Mouse (Mus musculus) heart, adult 2 months (tissue): ENCODE measurements at regions not wholly inside any gene's neighbourhood (a gene's known extent, or its start where the extent isn't known, plus 50 kb on each side); places are given as distances from the start of the nearest gene placed in this dataset.
A peak's percentile ranks its signal among the peaks of the same experiment; 100 is the strongest.

Experiments used
- DNase-seq, 2 experiments: peaks; one replicate each; pipeline ENCODE4 v3.0.0; 2021
- H3K27ac ChIP-seq: fragments of 200-600 bp; 2 replicates; pipeline ENCODE4 v1.8.1; 2022
- H3K27me3 ChIP-seq: fragments of 200-500 bp; 2 replicates; pipeline ENCODE4 v1.6.1; 2012; ENCODE audit warnings: mild to moderate bottlenecking, low read length, inconsistent platforms, mixed read lengths; ENCODE audit not compliant: control insufficient read depth, insufficient read depth
- H3K36me3 ChIP-seq: fragments of 200-500 bp; 2 replicates; pipeline ENCODE4 v1.6.1; 2012; ENCODE audit warnings: low read length, inconsistent platforms; ENCODE audit not compliant: control insufficient read depth, insufficient read depth
- H3K4me1 ChIP-seq: fragments of 200-500 bp; 2 replicates; pipeline ENCODE4 v1.6.1; 2011; ENCODE audit warnings: low read length; ENCODE audit not compliant: control insufficient read depth, insufficient read depth
- H3K4me3 ChIP-seq: fragments of 200-600 bp; 2 replicates; pipeline ENCODE4 v1.8.1; 2022
- H3K79me2 ChIP-seq: fragments of 200-500 bp; replicated peaks from 2 replicates; pipeline ENCODE4 v1.6.1; 2012; ENCODE audit warnings: mild to moderate bottlenecking, inconsistent platforms, low read length, moderate library complexity, mixed read lengths; ENCODE audit not compliant: control insufficient read depth, insufficient read depth
- H3K9ac ChIP-seq: fragments of 200-500 bp; 2 replicates; pipeline ENCODE4 v1.6.1; 2012; ENCODE audit warnings: low read depth, mild to moderate bottlenecking, control low read depth, inconsistent platforms, low read length, mixed read lengths
- CTCF ChIP-seq: fragments of 200-600 bp; IDR thresholded peaks from 2 replicates; pipeline ENCODE4 v1.8.1; 2022; ENCODE audit warnings: antibody characterized with exemption, mild to moderate bottlenecking, moderate library complexity
- EP300 ChIP-seq: fragments of 200-500 bp; IDR thresholded peaks from 2 replicates; pipeline ENCODE4 v1.6.1; 2011; ENCODE audit warnings: low read depth, low read length, control low read depth; ENCODE audit not compliant: insufficient read depth
- POLR2A ChIP-seq: fragments of 200-500 bp; IDR thresholded peaks from 2 replicates; pipeline ENCODE4 v1.6.1; 2011; ENCODE audit warnings: mild to moderate bottlenecking, low read depth, low read length, control low read depth; ENCODE audit not compliant: insufficient read depth
- WGBS: fragments of 180-500 bp; shearing (Covaris S2); methylation state at CpG from one replicate; pipeline ENCODE4 v1.1.7; 2018; 5-methylcytosine and 5-hydroxymethylcytosine counted together
- intact Hi-C: fragments of 180-260 bp; cut with DNase I; formaldehyde crosslinking; loops from one replicate; pipeline ENCODE4 v1.15.1; 2025

GRCm38 (mm10) chr12:27182397-27183375, 159.7 kb downstream of the Sox11 start:
- H3K9ac ChIP-seq, result no peak overlapping the region
- peak; percentile 35 to 52 for DNase-seq
- no peak overlapping the region for H3K4me3 ChIP-seq
- 23% methylated on average over 5 of the region's 5 CpGs for WGBS
- TF ChIP-seq CTCF (peak; percentile 56), POLR2A (no peak)
- 0 out of 2 replicates have a peak, but pooled peaks cover 2% of the 10 kb centered on the region for H3K4me1 ChIP-seq
- no peaks in the 10 kb centered on the region for H3K36me3 ChIP-seq
- H3K27ac ChIP-seq, result peak overlapping the region; percentile 83
- no peaks in the 10 kb centered on the region for H3K79me2 ChIP-seq
- no peaks in the 10 kb centered on the region for H3K27me3 ChIP-seq
- intact Hi-C loops, result no loop called here

- H3K27ac ChIP-seq, result no peak overlapping the region
- H3K4me3 ChIP-seq, result no peak overlapping the region
- no peaks in the 10 kb centered on the region for H3K36me3 ChIP-seq
- H3K4me1 ChIP-seq, result no peaks in the 10 kb centered on the region
- WGBS, result 88% methylated on average over 4 of the region's 4 CpGs
- H3K27me3 ChIP-seq, result no peaks in the 10 kb centered on the region
- H3K79me2 ChIP-seq, result no peaks in the 10 kb centered on the region
- no peak overlapping the region for H3K9ac ChIP-seq
- DNase-seq, result no peak
- intact Hi-C loops, result no loop called here
- TF ChIP-seq POLR2A, result no peak
- no peak for TF ChIP-seq EP300
- no peak for TF ChIP-seq CTCF
These were observed 168.8 kb downstream of the Sox11 start for GRCm38 (mm10) chr12:27173561-27173960.

GRCm38 (mm10) chr12:27173151-27173550, 169.2 kb downstream of the Sox11 start:
- H3K4me1 ChIP-seq, result no peaks in the 10 kb centered on the region
- no peak for DNase-seq
- H3K36me3 ChIP-seq, result no peaks in the 10 kb centered on the region
- WGBS, result 83% methylated on average over 4 of the region's 4 CpGs
- no peak overlapping the region for H3K4me3 ChIP-seq
- intact Hi-C loops, result no loop called here
- H3K27me3 ChIP-seq, result no peaks in the 10 kb centered on the region
- no peak overlapping the region for H3K27ac ChIP-seq
- no peaks in the 10 kb centered on the region for H3K79me2 ChIP-seq
- TF ChIP-seq EP300 (no peak), POLR2A (no peak), CTCF (no peak)
- H3K9ac ChIP-seq, result no peak overlapping the region

- Histone ChIP-seq H3K79me2 (no peaks in the 10 kb centered on the region), H3K9ac (no peak overlapping the region), H3K36me3 (no peaks in the 10 kb centered on the region), H3K27me3 (no peaks in the 10 kb centered on the region), H3K27ac (no peak overlapping the region), H3K4me3 (no peak overlapping the region), H3K4me1 (no peaks in the 10 kb centered on the region)
- intact Hi-C loops, result no loop called here
- no peak for TF ChIP-seq EP300
- TF ChIP-seq POLR2A, result no peak
- no peak for TF ChIP-seq CTCF
- DNase-seq, result no peak
These were observed 170.8 kb downstream of the Sox11 start for GRCm38 (mm10) chr12:27171595-27171994.

DNA sequence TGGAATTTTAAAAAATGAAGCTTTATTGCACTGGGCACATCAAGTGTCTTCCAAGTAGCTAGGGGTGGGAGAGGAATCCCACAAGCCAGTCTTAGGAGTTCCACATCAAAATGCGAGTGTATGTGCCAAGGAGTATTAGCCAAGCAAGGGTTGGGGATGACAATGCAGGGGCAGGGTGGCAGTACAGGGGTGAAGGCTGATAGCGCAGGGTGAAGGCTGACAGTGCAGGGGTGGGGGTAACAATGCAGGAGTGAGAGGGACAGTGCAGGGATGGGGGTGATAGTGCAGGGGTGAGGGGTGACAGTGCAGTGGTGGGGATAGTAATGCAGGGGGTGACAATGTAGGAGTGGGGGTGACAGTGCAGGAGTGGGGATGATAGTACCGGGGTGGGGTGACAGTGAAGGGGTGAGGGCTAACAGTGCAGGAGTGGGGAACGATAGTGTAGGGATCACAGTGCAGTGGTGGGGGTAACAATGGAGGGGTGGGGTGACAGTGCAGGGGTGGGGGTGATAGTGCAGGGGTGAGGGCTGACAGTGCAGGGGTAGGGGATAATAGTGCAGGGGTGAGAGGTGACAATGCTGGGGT, 177.4 kb downstream of the Sox11 start:
- H3K9ac ChIP-seq, result no peak overlapping the region
- intact Hi-C loops, result no loop called here
- no peak overlapping the region for H3K27ac ChIP-seq
- TF ChIP-seq CTCF (no peak), EP300 (no peak), POLR2A (no peak)
- H3K79me2 ChIP-seq, result no peaks in the 10 kb centered on the region
- no peaks in the 10 kb centered on the region for H3K27me3 ChIP-seq
- WGBS, result 93% methylated on average over 4 of the region's 4 CpGs
- H3K36me3 ChIP-seq, result no peaks in the 10 kb centered on the region
- no peaks in the 10 kb centered on the region for H3K4me1 ChIP-seq
- DNase-seq, result no peak
- no peak overlapping the region for H3K4me3 ChIP-seq
